Mouse (Mus musculus) embryonic facial prominence, embryonic 15.5 days (tissue): ENCODE measurements around the gene Cox8a. TPM values are rescaled to one million over a fixed set of nuclear protein-coding genes. Genes with fewer than 3 reads are reported as not detected.
A peak's percentile ranks its signal among the peaks of the same experiment; 100 is the strongest.

Source experiments
- ATAC-seq: fragments of 200-750 bp; cut with Nextera tagmentation; 2 replicates; pipeline ENCODE4 v1.8.0; 2017; ENCODE audit warnings: low read depth, moderate TSS enrichment; ENCODE audit not compliant: insufficient number of reproducible peaks, low FRiP score, low TSS enrichment
- H3K27ac ChIP-seq: fragments of 300-500 bp; sonication (generic); replicated peaks from 2 replicates; pipeline ENCODE4 v1.5.1; 2015; ENCODE audit warnings: mild to moderate bottlenecking, inconsistent platforms
- H3K27me3 ChIP-seq: fragments of 300-500 bp; sonication (generic); 2 replicates; pipeline ENCODE4 v1.6.1; 2015; ENCODE audit warnings: inconsistent platforms
- H3K36me3 ChIP-seq: fragments of 300-500 bp; sonication (generic); 2 replicates; pipeline ENCODE4 v1.6.1; 2015; ENCODE audit warnings: mild to moderate bottlenecking, inconsistent platforms
- H3K4me1 ChIP-seq: fragments of 300-500 bp; sonication (generic); 2 replicates; pipeline ENCODE4 v1.6.1; 2015; ENCODE audit warnings: inconsistent platforms
- H3K4me2 ChIP-seq: fragments of 300-500 bp; sonication (generic); replicated peaks from 2 replicates; pipeline ENCODE4 v1.6.1; 2015; ENCODE audit warnings: mild to moderate bottlenecking, inconsistent platforms
- H3K4me3 ChIP-seq: fragments of 300-500 bp; sonication (generic); replicated peaks from 2 replicates; pipeline ENCODE4 v1.5.1; 2015; ENCODE audit warnings: mild to moderate bottlenecking, inconsistent platforms
- H3K9ac ChIP-seq: fragments of 300-500 bp; sonication (generic); 2 replicates; pipeline ENCODE4 v1.6.1; 2015; ENCODE audit warnings: inconsistent platforms
- H3K9me3 ChIP-seq: fragments of 300-500 bp; sonication (generic); replicated peaks from 2 replicates; pipeline ENCODE4 v1.6.1; 2016; ENCODE audit warnings: inconsistent platforms
- WGBS: fragments of 180-500 bp; shearing (Covaris S2); methylation state at CpG from one replicate; pipeline ENCODE4 v1.1.7; 2015; 5-methylcytosine and 5-hydroxymethylcytosine counted together
- polyA plus RNA-seq: library from polyadenylated mRNA; unstranded; fragments of >200 nt; fragmentation: Nextera tagmentation; extraction: Ambion mirVana; gene quantifications from 2 replicates; pipeline ENCODE4 v1.2.1, GENCODE M21; 2015

Gene Cox8a
- polyA plus RNA-seq, 1 experiment from 2014 or later: 822 TPM

GRCm38 (mm10) chr19:7240782-7241690 is 23.6 kb upstream of the Cox8a start, which contains the start of gene Naa40:
Gene Naa40, minus strand, starts transcription at chr19:7241183.
- Histone ChIP-seq H3K9ac (peak within 1 kb of the TSS; percentile 83), H3K9me3 (no peaks in the 10 kb centered on the region), H3K4me3 (peak within 1 kb of the TSS; percentile 85), H3K4me1 (peaks cover 24% of the 10 kb centered on the region), H3K36me3 (peaks cover 5% of the 10 kb centered on the region; the same call in 1 of the 2 replicates), H3K27ac (peak within 1 kb of the TSS; percentile 87), H3K27me3 (no peaks in the 10 kb centered on the region), H3K4me2 (peak within 1 kb of the TSS; percentile 87)
- peak; percentile 95 for ATAC-seq
- WGBS: under 1% methylated on average over 78 of the region's 80 CpGs

DNA sequence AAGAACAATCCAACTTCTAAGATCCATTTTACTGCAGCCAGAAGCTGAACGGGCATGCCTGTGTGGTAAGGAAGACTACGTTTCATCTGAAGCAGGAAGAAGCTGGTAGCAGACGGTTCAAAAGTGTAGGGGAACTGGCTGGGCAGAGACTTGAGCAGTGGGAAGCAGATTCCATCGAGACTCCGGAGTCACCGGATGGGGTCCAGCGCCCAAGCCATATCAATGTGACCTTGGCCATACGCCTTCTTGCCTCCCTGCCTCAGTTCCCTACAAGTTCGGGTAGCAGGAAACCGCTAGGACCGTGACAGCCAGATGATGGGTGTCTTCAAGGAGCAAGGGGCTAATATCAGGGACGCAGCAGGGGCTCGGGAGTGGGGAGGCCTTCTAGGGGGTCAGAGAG is 22.9 kb upstream of the Cox8a start:
- Histone ChIP-seq H3K27ac (peak overlapping the region; percentile 87), H3K9ac (peak overlapping the region; percentile 83), H3K4me2 (peak overlapping the region; percentile 87), H3K27me3 (no peaks in the 10 kb centered on the region), H3K4me3 (peak overlapping the region; percentile 85), H3K36me3 (peaks cover 5% of the 10 kb centered on the region; the same call in 1 of the 2 replicates), H3K4me1 (peaks cover 24% of the 10 kb centered on the region), H3K9me3 (no peaks in the 10 kb centered on the region)
- WGBS: 2% methylated on average over 13 of the region's 13 CpGs
- ATAC-seq: 0 out of 2 replicates have a peak, but pooled peaks have one; percentile 1

GRCm38 (mm10) chr19:7239574-7239973 is 22.2 kb upstream of the Cox8a start:
- Histone ChIP-seq H3K27ac (no peak overlapping the region), H3K4me2 (peak overlapping the region; percentile 87), H3K9ac (peak overlapping the region; percentile 83), H3K27me3 (no peaks in the 10 kb centered on the region), H3K4me1 (peaks cover 24% of the 10 kb centered on the region), H3K4me3 (peak overlapping the region; percentile 85), H3K36me3 (peaks cover 5% of the 10 kb centered on the region; the same call in 1 of the 2 replicates), H3K9me3 (no peaks in the 10 kb centered on the region)
- WGBS: 83% methylated on average over 3 of the region's 3 CpGs
- no peak for ATAC-seq

DNA sequence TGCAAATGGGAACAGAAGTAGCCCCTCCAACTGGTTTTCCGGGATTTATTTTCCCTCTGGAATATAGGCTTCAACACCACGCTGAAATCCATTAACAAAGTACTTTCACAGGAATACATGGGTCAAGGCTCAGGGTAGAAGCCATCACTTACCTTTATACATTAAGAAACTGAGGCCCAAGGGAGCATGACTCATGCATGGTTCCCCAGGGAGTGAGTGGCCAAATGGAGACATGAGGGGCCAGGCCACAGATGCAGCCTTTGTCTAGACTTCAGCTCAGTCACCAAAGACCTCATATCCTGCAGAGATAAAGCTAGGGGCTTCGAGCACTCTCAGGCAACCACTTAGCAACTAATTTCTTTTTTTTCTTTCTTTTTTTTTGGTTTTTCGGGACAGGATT is 19.3 kb upstream of the Cox8a start:
- no peak overlapping the region for H3K27ac ChIP-seq

GRCm38 (mm10) chr19:7236011-7236410 is 18.6 kb upstream of the Cox8a start:
- Histone ChIP-seq H3K36me3 (peaks cover 34% of the 10 kb centered on the region), H3K4me2 (no peak overlapping the region), H3K9me3 (no peaks in the 10 kb centered on the region), H3K4me3 (no peak overlapping the region), H3K9ac (no peak overlapping the region), H3K27me3 (no peaks in the 10 kb centered on the region), H3K27ac (no peak overlapping the region), H3K4me1 (peaks cover 18% of the 10 kb centered on the region)
- ATAC-seq: no peak
- WGBS: 84% methylated on average over 2 of the region's 2 CpGs

More for the DNA sequence above, 19.3 kb upstream of the Cox8a start:
- Histone ChIP-seq H3K27me3 (no peaks in the 10 kb centered on the region), H3K36me3 (peaks cover 27% of the 10 kb centered on the region), H3K4me3 (no peak overlapping the region), H3K4me1 (peaks cover 24% of the 10 kb centered on the region), H3K4me2 (no peak overlapping the region), H3K9me3 (no peaks in the 10 kb centered on the region), H3K9ac (no peak overlapping the region)
- WGBS: 82% methylated on average over 4 of the region's 4 CpGs
- no peak for ATAC-seq

DNA sequence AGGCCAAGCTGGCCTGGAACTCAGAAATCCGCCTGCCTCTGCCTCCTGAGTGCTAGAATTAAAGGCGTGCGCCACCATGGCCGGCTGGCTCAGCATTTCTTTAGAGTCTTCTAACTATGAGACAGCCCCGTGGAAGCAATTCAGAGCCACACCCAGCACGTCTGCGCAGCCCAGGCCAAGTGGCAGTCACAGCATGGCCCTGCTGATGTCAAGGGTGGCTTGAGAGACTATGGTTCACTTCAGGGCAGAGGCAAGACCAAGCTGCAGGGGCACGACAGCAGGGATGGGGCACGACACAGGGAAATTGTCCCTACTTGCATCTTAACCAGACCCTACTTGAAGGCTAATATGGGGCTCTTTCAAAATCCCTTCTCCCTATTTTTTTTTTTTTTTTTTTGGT is 18.0 kb upstream of the Cox8a start:
- Histone ChIP-seq H3K4me3 (no peak overlapping the region), H3K27me3 (no peaks in the 10 kb centered on the region), H3K4me1 (peaks cover 17% of the 10 kb centered on the region), H3K27ac (no peak overlapping the region), H3K9me3 (no peaks in the 10 kb centered on the region), H3K36me3 (peaks cover 39% of the 10 kb centered on the region), H3K9ac (no peak overlapping the region), H3K4me2 (no peak overlapping the region)
- WGBS: 89% methylated on average over 9 of the region's 9 CpGs
- ATAC-seq: no peak

DNA sequence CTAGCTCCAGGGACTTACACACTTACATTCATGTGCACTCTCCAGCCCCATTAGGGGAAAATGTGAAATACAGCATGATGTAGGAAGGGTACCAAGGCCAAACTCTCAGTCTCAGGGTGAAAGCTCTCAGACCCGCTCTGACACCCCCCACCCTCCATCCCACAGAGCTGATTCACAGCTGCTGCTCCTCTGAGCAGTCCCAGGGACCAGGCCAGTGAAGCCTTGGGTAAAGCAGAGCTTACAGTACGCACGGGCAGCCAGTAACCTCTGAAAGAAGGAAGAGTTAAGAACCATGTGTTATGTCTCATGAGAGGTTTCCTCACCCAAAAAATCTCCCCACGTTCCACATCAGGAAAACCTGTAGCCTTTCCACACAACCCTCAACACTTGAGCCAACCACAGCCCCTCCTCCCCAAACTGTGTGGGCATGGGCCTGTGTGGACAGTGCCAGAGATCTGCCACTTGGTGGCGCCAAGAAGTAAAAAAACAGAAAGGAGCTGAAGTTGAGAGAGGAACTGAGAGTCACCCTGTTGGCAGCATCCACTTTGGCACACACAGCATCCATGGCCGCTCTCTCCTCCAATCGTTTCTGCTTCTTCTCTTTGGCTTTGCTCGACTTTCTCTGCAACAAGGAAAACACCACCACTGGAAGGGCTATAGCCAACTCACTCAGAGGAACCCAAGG is 17.3 kb upstream of the Cox8a start:
- 50% methylated on average over 8 of the region's 8 CpGs for WGBS

GRCm38 (mm10) chr19:7226511-7226914 is 9.1 kb upstream of the Cox8a start:
- H3K27me3 ChIP-seq: no peaks in the 10 kb centered on the region
- no peaks in the 10 kb centered on the region for H3K9me3 ChIP-seq
- H3K27ac ChIP-seq: peak overlapping the region; percentile 39
- H3K4me3 ChIP-seq: no peak overlapping the region
- H3K4me2 ChIP-seq: no peak overlapping the region
- 79% methylated on average over 6 of the region's 6 CpGs for WGBS
- H3K36me3 ChIP-seq: peaks cover 56% of the 10 kb centered on the region
- H3K4me1 ChIP-seq: no peaks in the 10 kb centered on the region
- H3K9ac ChIP-seq: no peak overlapping the region
- ATAC-seq: no peak

More for the DNA sequence above, 17.3 kb upstream of the Cox8a start:
- Histone ChIP-seq H3K27me3 (no peaks in the 10 kb centered on the region), H3K4me2 (no peak overlapping the region), H3K9ac (no peak overlapping the region), H3K27ac (no peak overlapping the region), H3K9me3 (no peaks in the 10 kb centered on the region), H3K4me1 (peaks cover 9% of the 10 kb centered on the region), H3K4me3 (no peak overlapping the region), H3K36me3 (peaks cover 47% of the 10 kb centered on the region)
- ATAC-seq: peak; percentile 85

DNA sequence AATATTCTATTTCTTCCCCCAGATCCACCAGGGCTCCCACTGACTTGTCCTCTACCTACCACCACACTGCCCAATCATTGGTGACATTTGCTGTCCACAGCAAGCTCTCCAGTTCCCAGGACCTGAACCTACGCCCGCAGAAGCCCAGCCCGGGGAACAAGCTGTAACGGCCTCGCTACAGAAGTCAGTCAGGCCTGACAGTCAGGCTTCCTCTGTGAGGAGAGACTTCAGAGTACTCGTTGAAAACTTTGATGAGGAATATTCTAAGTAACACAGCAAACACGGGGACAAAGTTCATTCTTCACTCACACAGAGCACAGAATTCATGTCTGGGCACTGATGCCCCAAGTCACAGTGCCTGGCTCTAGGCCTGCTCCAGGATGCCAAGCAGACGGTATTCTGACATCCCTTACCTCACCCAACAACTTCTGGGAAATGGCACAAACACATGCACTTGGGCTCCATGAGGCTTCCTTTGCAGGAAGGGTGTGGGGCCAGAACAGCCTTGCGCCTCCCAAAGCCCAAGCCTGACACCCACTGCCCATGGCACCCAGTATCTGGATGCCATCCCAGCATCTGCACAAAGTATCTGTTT is 7.8 kb upstream of the Cox8a start:
- Histone ChIP-seq H3K36me3 (peaks cover 43% of the 10 kb centered on the region), H3K27me3 (no peaks in the 10 kb centered on the region), H3K4me1 (no peaks in the 10 kb centered on the region), H3K27ac (no peak overlapping the region), H3K4me2 (no peak overlapping the region), H3K9ac (no peak overlapping the region), H3K9me3 (no peaks in the 10 kb centered on the region), H3K4me3 (no peak overlapping the region)
- ATAC-seq: no peak
- WGBS: 83% methylated on average over 9 of the region's 9 CpGs

GRCm38 (mm10) chr19:7224253-7224652 is 6.8 kb upstream of the Cox8a start:
- ATAC-seq: no peak
- Histone ChIP-seq H3K27me3 (no peaks in the 10 kb centered on the region), H3K4me2 (no peak overlapping the region), H3K27ac (no peak overlapping the region), H3K4me1 (no peaks in the 10 kb centered on the region), H3K4me3 (no peak overlapping the region), H3K9me3 (no peaks in the 10 kb centered on the region), H3K36me3 (peaks cover 34% of the 10 kb centered on the region), H3K9ac (no peak overlapping the region)
- 86% methylated on average over 3 of the region's 3 CpGs for WGBS

DNA sequence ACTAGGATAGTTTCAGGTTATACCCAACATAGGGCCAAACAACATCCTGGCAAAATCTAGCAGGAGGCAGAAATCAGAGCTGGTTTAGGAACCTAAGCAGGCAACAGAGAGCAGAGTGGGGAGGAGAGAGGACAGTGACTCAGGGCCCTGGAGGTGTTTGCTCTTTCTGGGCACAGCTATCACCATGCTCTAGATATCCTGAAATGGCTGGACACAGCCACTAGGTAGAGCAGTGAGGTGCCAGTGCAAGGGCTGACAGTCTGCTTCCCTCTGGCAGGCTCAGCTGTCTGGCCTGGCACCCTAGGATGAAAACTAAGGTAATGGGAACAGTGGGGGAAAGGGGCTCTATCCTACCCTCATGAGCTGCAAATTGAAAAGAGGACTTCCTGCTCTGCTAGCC is 6.1 kb upstream of the Cox8a start:
- peaks cover 28% of the 10 kb centered on the region for H3K36me3 ChIP-seq
- no peaks in the 10 kb centered on the region for H3K27me3 ChIP-seq
- no peaks in the 10 kb centered on the region for H3K4me1 ChIP-seq
- no peak for ATAC-seq
- no peak overlapping the region for H3K27ac ChIP-seq
- no peak overlapping the region for H3K4me3 ChIP-seq
- no peaks in the 10 kb centered on the region for H3K9me3 ChIP-seq
- H3K4me2 ChIP-seq: no peak overlapping the region
- H3K9ac ChIP-seq: no peak overlapping the region
